16 mouse cellular contexts compared by ENCODE assay signal in genomic region chr17:60181241-60181640, GRCm38 (mm10).
"Had no signal": no experiment of that assay in that cellular context is flagged by ENCODE, and none has a peak within 500 bp of the region (broad histone marks: within the 10 kb centered on the region; RNA-seq: fewer than 3 reads in every experiment).

No protein-coding gene starts in this region.

- H3K4me1 ChIP-seq: lung, embryonic 15.5 days; megakaryocyte, embryonic 14.5 days; midbrain, embryonic 12.5 days; neural tube, embryonic 12.5 days; stomach, embryonic 15.5 days had no signal

- H3K27ac ChIP-seq: lung, embryonic 15.5 days; macrophage; midbrain, embryonic 12.5 days; neural tube, embryonic 12.5 days; stomach, embryonic 15.5 days; stomach, postnatal 0 days had no signal

- H3K27me3 ChIP-seq: lung, embryonic 15.5 days; megakaryocyte, embryonic 14.5 days; midbrain, embryonic 12.5 days; neural tube, embryonic 12.5 days; stomach, embryonic 15.5 days had no signal

- H3K4me2 ChIP-seq: lung, embryonic 15.5 days; midbrain, embryonic 12.5 days; neural tube, embryonic 12.5 days; stomach, embryonic 15.5 days had no signal

- DNase-seq: lung, adult 2 months; lung, postnatal 14 days; lung, postnatal 36 days; right cerebral cortex, postnatal 14 days; thymus, adult 2 months; thymus, postnatal 25 days; thymus, postnatal 4 days had no signal

- ATAC-seq: lung, postnatal 0 days; midbrain, embryonic 16.5 days had no signal

- H3K36me3 ChIP-seq: lung, embryonic 15.5 days; midbrain, embryonic 12.5 days; neural tube, embryonic 12.5 days; stomach, embryonic 15.5 days had no signal

- H3K4me3 ChIP-seq: lung, embryonic 15.5 days; megakaryocyte, embryonic 14.5 days; midbrain, embryonic 12.5 days; neural tube, embryonic 12.5 days; stomach, embryonic 15.5 days had no signal

- H3K9ac ChIP-seq: lung, embryonic 15.5 days; midbrain, embryonic 12.5 days; neural tube, embryonic 12.5 days; stomach, embryonic 15.5 days had no signal

- H3K9me3 ChIP-seq: lung, embryonic 15.5 days; megakaryocyte, embryonic 14.5 days; midbrain, embryonic 12.5 days; neural tube, embryonic 12.5 days; stomach, embryonic 15.5 days had no signal
